Mouse (Mus musculus) natural killer cell, adult 2 months (primary cell): ENCODE data around the gene Vmn1r63.
"Not testable (repeated sequence)": the region's sequence is repeated elsewhere in the genome, so short reads cannot be mapped to it uniquely, and the experiment has no call there.

Experiments used
- DNase-seq, 2 experiments: peaks; one replicate each; pipeline ENCODE4 v3.0.0; 2022; ENCODE audit warnings: low spot score in 2 of 2

The Vmn1r63 gene

GRCm38 (mm10) chr7:5805345-5805744 lies at the start of gene Vmn1r63:
Gene Vmn1r63 (minus strand): TSS chr7:5805445.
- not testable (repeated sequence) for DNase-seq
